Mouse (Mus musculus) heart, embryonic 15.5 days (tissue): ENCODE measurements at regions not wholly inside any gene's neighbourhood (a gene's known extent, or its start where the extent isn't known, plus 50 kb on each side); places are given as distances from the start of the nearest gene placed in this dataset.

ENCODE experiments used
- ATAC-seq: fragments of 200-750 bp; cut with Nextera tagmentation; replicated peaks from 2 replicates; pipeline ENCODE4 v1.8.0; 2017; ENCODE audit warnings: low read depth, moderate TSS enrichment; ENCODE audit not compliant: insufficient number of reproducible peaks, insufficient read depth, low FRiP score
- H3K27ac ChIP-seq: fragments of 300-500 bp; sonication (generic); 2 replicates; pipeline ENCODE4 v1.5.1; 2015; ENCODE audit warnings: mild to moderate bottlenecking, inconsistent platforms
- H3K27me3 ChIP-seq: fragments of 300-500 bp; sonication (generic); 2 replicates; pipeline ENCODE4 v1.6.1; 2015; ENCODE audit warnings: inconsistent platforms
- H3K36me3 ChIP-seq: fragments of 300-500 bp; sonication (generic); 2 replicates; pipeline ENCODE4 v1.6.1; 2015; ENCODE audit warnings: mild to moderate bottlenecking, inconsistent platforms
- H3K4me1 ChIP-seq: fragments of 300-500 bp; sonication (generic); replicated peaks from 2 replicates; pipeline ENCODE4 v1.6.1; 2015; ENCODE audit warnings: inconsistent platforms
- H3K4me2 ChIP-seq: fragments of 300-500 bp; sonication (generic); 2 replicates; pipeline ENCODE4 v1.6.1; 2015; ENCODE audit warnings: inconsistent platforms, mild to moderate bottlenecking, moderate library complexity
- H3K4me3 ChIP-seq: fragments of 300-500 bp; sonication (generic); 2 replicates; pipeline ENCODE4 v1.5.1; 2015; ENCODE audit warnings: mild to moderate bottlenecking, inconsistent platforms
- H3K9ac ChIP-seq: fragments of 300-500 bp; sonication (generic); 2 replicates; pipeline ENCODE4 v1.6.1; 2015; ENCODE audit warnings: mild to moderate bottlenecking, inconsistent platforms
- H3K9me3 ChIP-seq: fragments of 300-500 bp; sonication (generic); replicated peaks from 2 replicates; pipeline ENCODE4 v1.6.1; 2016; ENCODE audit warnings: inconsistent platforms
- WGBS: fragments of 180-500 bp; shearing (Covaris S2); methylation state at CpG from one replicate; pipeline ENCODE4 v1.1.7; 2015; ENCODE audit warnings: mixed read lengths; 5-methylcytosine and 5-hydroxymethylcytosine counted together

DNA sequence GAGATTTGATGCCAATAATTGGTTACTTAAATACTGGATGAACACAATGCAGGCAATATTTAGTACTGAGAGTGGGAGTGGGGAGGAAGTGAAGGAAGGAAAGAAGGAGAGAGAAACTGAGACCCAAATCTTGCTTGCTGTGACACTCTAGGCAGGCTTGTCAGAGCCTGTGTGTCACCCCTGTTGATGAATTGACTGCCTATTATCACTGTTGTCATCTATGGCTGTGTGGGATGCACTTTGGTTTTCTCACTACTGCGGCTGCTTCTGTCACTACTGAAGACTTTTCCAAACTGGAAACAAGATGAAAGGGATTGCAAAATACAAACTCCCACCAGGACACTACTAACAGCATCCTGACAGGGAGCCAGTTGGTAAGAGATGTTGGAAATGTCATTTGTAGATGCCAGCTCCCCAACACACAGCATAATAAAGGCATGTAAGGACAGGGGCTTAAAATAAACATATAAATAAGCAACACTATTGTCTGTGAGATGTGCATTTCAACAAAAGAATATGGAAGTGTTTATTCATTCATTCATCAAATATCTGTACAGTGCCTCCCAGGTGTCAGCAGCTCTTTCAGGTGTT lies 207.0 kb upstream of the Ufl1 start:
- Histone ChIP-seq H3K9me3 (no peaks in the 10 kb centered on the region), H3K36me3 (no peaks in the 10 kb centered on the region), H3K4me2 (no peak overlapping the region), H3K27me3 (no peaks in the 10 kb centered on the region), H3K4me3 (no peak overlapping the region), H3K27ac (no peak overlapping the region), H3K9ac (no peak overlapping the region), H3K4me1 (no peaks in the 10 kb centered on the region)
- 56% methylated on average over 1 of the region's 1 CpGs for WGBS
- no peak for ATAC-seq

- H3K4me3 ChIP-seq: no peak overlapping the region
Observed at GRCm38 (mm10) chr4:25483621-25483933, 202.0 kb upstream of the Ufl1 start.

GRCm38 (mm10) chr4:25482933-25483620 lies 201.5 kb upstream of the Ufl1 start:
- H3K4me2 ChIP-seq: no peak overlapping the region
- WGBS: 43% methylated on average over 6 of the region's 6 CpGs

More at GRCm38 (mm10) chr4:25483621-25483933, 202.0 kb upstream of the Ufl1 start:
- no peaks in the 10 kb centered on the region for H3K4me1 ChIP-seq
- 22% methylated on average over 1 of the region's 1 CpGs for WGBS
- H3K27ac ChIP-seq: no peak overlapping the region
- no peak overlapping the region for H3K4me2 ChIP-seq
- no peak overlapping the region for H3K9ac ChIP-seq
- no peaks in the 10 kb centered on the region for H3K36me3 ChIP-seq
- no peaks in the 10 kb centered on the region for H3K9me3 ChIP-seq
- H3K27me3 ChIP-seq: no peaks in the 10 kb centered on the region
- ATAC-seq: no peak

DNA sequence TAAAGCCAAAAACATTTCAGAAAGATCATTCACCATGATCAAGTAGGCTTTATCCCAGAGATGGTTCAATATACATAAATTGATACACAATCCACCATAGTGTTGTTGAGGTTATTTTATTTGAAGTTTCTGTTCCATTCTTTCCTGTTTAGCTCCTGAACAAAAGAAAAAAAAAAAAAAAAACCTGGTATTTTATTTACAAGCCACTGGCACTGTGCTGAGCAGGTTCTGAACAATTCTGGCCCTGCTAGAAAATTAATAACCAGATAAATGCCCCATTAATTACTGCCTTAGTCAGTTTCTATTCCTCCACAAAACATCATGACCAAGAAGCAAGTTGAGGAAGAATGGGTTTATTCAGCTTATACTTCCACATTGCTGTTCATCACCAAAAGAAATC lies 191.4 kb upstream of the Ufl1 start:
- H3K9ac ChIP-seq: no peak overlapping the region
- no peak overlapping the region for H3K27ac ChIP-seq
- ATAC-seq: no peak
- no peak overlapping the region for H3K4me3 ChIP-seq
- H3K4me2 ChIP-seq: no peak overlapping the region
- no peaks in the 10 kb centered on the region for H3K27me3 ChIP-seq
- no peaks in the 10 kb centered on the region for H3K4me1 ChIP-seq
- no peaks in the 10 kb centered on the region for H3K9me3 ChIP-seq
- no peaks in the 10 kb centered on the region for H3K36me3 ChIP-seq

More at GRCm38 (mm10) chr4:25482933-25483620, 201.5 kb upstream of the Ufl1 start:
- no peak for ATAC-seq
- H3K4me3 ChIP-seq: no peak overlapping the region
- H3K36me3 ChIP-seq: no peaks in the 10 kb centered on the region
- no peaks in the 10 kb centered on the region for H3K27me3 ChIP-seq
- no peak overlapping the region for H3K27ac ChIP-seq
- H3K9me3 ChIP-seq: no peaks in the 10 kb centered on the region
- no peaks in the 10 kb centered on the region for H3K4me1 ChIP-seq
- H3K9ac ChIP-seq: no peak overlapping the region

DNA sequence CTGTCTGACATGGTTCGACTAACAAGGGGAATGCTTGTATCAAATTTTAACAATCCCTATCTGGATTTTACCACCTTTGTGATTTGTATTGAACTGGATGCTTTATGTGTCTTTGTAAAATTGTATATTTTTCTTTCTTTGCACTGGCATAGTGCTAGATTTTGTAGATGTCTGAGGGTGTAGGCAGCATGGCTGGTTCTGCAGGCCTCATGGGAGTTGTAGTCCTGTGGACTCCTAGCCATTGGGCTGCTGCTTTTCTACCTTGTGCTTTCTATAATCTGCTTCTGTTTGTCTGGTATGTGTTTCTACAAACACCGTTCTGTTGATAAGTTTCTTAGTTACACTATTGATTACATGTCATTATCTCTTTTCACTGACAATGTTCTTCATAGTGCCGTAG lies 184.9 kb upstream of the Ufl1 start:
- H3K9ac ChIP-seq: no peak overlapping the region
- no peaks in the 10 kb centered on the region for H3K9me3 ChIP-seq
- no peaks in the 10 kb centered on the region for H3K36me3 ChIP-seq
- H3K27ac ChIP-seq: no peak overlapping the region
- H3K27me3 ChIP-seq: no peaks in the 10 kb centered on the region
- 74% methylated on average over 3 of the region's 3 CpGs for WGBS
- no peak overlapping the region for H3K4me3 ChIP-seq
- H3K4me2 ChIP-seq: no peak overlapping the region
- no peaks in the 10 kb centered on the region for H3K4me1 ChIP-seq
- ATAC-seq: no peak

- no peak overlapping the region for H3K4me2 ChIP-seq
- H3K9ac ChIP-seq: no peak overlapping the region
- H3K27me3 ChIP-seq: no peaks in the 10 kb centered on the region
- H3K9me3 ChIP-seq: no peaks in the 10 kb centered on the region
- H3K27ac ChIP-seq: no peak overlapping the region
- H3K4me1 ChIP-seq: no peaks in the 10 kb centered on the region
- no peaks in the 10 kb centered on the region for H3K36me3 ChIP-seq
- ATAC-seq: no peak
- no peak overlapping the region for H3K4me3 ChIP-seq
- 58% methylated on average over 1 of the region's 1 CpGs for WGBS
Observed at GRCm38 (mm10) chr4:25464792-25465590, 183.4 kb upstream of the Ufl1 start.

- no peak overlapping the region for H3K4me2 ChIP-seq
- whole genome bisulfite sequencing: 80% methylated on average over 1 of the region's 1 CpGs
- no peaks in the 10 kb centered on the region for H3K36me3 ChIP-seq
- H3K9ac ChIP-seq: no peak overlapping the region
- no peaks in the 10 kb centered on the region for H3K9me3 ChIP-seq
- no peak overlapping the region for H3K27ac ChIP-seq
- H3K27me3 ChIP-seq: no peaks in the 10 kb centered on the region
- H3K4me1 ChIP-seq: no peaks in the 10 kb centered on the region
- no peak overlapping the region for H3K4me3 ChIP-seq
- no peak for ATAC-seq
Observed at GRCm38 (mm10) chr4:25464069-25464468, 182.4 kb upstream of the Ufl1 start.

DNA sequence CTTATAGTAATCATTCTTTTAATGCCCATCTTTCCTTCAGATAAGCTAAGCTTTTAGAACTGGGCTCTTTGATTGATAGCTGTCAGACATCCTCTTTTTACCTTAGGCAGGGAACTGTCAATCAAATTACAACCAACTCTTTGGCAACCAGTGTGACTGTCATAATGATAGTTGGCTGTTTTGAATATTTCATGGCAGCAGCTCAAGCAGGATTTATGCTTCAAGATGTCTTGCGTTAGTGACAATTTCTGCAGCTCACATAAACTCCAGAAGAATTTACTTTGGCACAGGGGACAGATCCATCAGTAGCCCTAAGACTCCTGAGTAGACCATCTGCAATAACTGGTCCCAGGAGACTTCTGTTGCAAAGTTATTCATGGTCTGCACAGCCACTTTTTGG lies 178.5 kb upstream of the Ufl1 start:
- Histone ChIP-seq H3K9ac (no peak overlapping the region), H3K27ac (no peak overlapping the region), H3K36me3 (no peaks in the 10 kb centered on the region), H3K9me3 (no peaks in the 10 kb centered on the region), H3K4me2 (no peak overlapping the region), H3K4me3 (no peak overlapping the region), H3K27me3 (no peaks in the 10 kb centered on the region), H3K4me1 (no peaks in the 10 kb centered on the region)
- no peak for ATAC-seq
- 61% methylated on average over 1 of the region's 1 CpGs for WGBS

GRCm38 (mm10) chr4:25454752-25455151 lies 173.1 kb upstream of the Ufl1 start:
- Histone ChIP-seq H3K4me3 (no peak overlapping the region), H3K27me3 (no peaks in the 10 kb centered on the region), H3K27ac (no peak overlapping the region), H3K9ac (no peak overlapping the region), H3K36me3 (no peaks in the 10 kb centered on the region), H3K4me1 (no peaks in the 10 kb centered on the region), H3K9me3 (no peaks in the 10 kb centered on the region), H3K4me2 (no peak overlapping the region)
- WGBS: 73% methylated on average over 3 of the region's 3 CpGs
- no peak for ATAC-seq

DNA sequence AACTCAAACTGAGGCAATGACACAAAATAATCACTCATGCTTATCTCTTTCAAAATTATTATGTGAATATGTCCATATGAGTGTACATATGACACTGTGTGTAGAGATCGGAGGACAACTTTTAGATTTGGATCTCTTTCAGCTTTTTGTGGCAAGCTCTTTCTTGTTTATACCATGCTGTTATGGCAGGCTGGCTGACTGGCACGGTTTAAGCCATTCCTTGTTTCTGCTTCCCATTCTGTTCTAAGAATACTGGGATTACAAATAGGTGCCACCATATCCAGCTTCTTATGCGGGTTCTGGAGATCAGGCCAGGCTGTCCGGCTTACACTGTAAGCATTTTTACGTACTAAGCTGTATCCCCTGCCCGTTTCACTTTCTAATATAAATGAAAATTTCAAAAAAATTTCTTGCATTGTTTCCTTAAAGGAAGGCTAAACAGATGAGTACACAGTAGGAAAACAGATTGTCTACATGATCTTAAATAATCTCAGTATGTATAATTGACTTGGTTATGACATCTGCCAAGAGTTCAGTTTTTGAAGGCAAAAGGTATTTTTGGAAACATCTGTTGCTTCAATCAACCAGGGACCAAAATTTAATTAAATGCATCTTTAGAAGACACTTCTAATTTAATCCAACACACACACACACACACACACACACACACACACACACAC lies 171.6 kb upstream of the Ufl1 start:
- H3K4me3 ChIP-seq: no peak overlapping the region
- no peaks in the 10 kb centered on the region for H3K36me3 ChIP-seq
- no peak for ATAC-seq
- H3K4me2 ChIP-seq: no peak overlapping the region
- H3K9me3 ChIP-seq: no peaks in the 10 kb centered on the region
- no peaks in the 10 kb centered on the region for H3K27me3 ChIP-seq
- WGBS: 84% methylated on average over 6 of the region's 6 CpGs
- H3K9ac ChIP-seq: no peak overlapping the region
- no peaks in the 10 kb centered on the region for H3K4me1 ChIP-seq
- H3K27ac ChIP-seq: no peak overlapping the region

DNA sequence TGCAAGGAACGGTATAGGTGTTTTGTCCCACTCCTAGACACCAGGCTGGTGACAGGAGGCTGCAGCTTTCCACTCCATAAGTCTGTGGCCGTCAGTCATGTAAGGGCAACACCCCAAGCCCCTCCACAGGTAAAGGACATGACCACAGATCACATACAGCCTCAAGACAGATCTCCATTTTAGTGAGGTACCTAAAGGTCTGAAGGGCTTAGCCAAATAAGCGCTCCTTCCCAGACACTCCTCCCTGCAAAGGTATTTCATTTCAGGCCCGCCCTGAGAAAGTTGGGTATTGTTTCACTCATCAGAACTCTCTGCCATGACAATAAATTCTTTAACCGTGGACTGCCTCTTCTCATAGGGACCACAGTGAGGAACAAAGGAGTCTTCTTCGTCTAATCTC lies 170.2 kb upstream of the Ufl1 start:
- WGBS: 71% methylated on average over 6 of the region's 6 CpGs
- no peak overlapping the region for H3K27ac ChIP-seq
- no peaks in the 10 kb centered on the region for H3K36me3 ChIP-seq
- no peak overlapping the region for H3K9ac ChIP-seq
- no peak for ATAC-seq
- H3K9me3 ChIP-seq: no peaks in the 10 kb centered on the region
- H3K4me2 ChIP-seq: no peak overlapping the region
- H3K4me1 ChIP-seq: no peaks in the 10 kb centered on the region
- no peak overlapping the region for H3K4me3 ChIP-seq
- no peaks in the 10 kb centered on the region for H3K27me3 ChIP-seq
